Mouse (Mus musculus) gastrocnemius, adult 2 months (tissue): ENCODE results near the gene Ppp1r12b. TPM values are rescaled to one million over a fixed set of nuclear protein-coding genes. Genes with fewer than 3 reads are reported as not detected.
A peak's percentile ranks its signal among the peaks of the same experiment; 100 is the strongest.

Experiments
- DNase-seq: peaks from one replicate; pipeline ENCODE4 v3.0.0; 2022
- H3K27ac ChIP-seq: fragments of 200-600 bp; 2 replicates; pipeline ENCODE4 v1.8.1; 2022; ENCODE audit warnings: mild to moderate bottlenecking
- H3K4me3 ChIP-seq: fragments of 200-600 bp; 2 replicates; pipeline ENCODE4 v1.8.1; 2022; ENCODE audit warnings: mild to moderate bottlenecking, moderate library complexity
- CTCF ChIP-seq: fragments of 200-600 bp; IDR thresholded peaks from 2 replicates; pipeline ENCODE4 v1.8.1; 2022; ENCODE audit warnings: antibody characterized with exemption, mild to moderate bottlenecking, moderate library complexity
- intact Hi-C: fragments of 180-260 bp; cut with DNase I; formaldehyde crosslinking; loops from one replicate; pipeline ENCODE4 v1.15.1; 2025
- total RNA-seq, 2 experiments: library from RNA; stranded (reverse); gene quantifications; 2 replicates each; pipeline ENCODE4 v1.2.3; 2021

Ppp1r12b gene
- total RNA-seq, 2 experiments from 2014 or later = 172 to 212 TPM

- TF ChIP-seq CTCF = no peak
Measured at GRCm38 (mm10) chr1:134824896-134825295, 130.8 kb downstream of the Ppp1r12b start.

GRCm38 (mm10) chr1:134823842-134824241 lies 131.9 kb downstream of the Ppp1r12b start:
- intact Hi-C loops = no loop called here
- Histone ChIP-seq H3K27ac (peak overlapping the region; percentile 63), H3K4me3 (no peak overlapping the region)
- TF ChIP-seq CTCF = no peak
- no peak for DNase-seq

More at GRCm38 (mm10) chr1:134824896-134825295, 130.8 kb downstream of the Ppp1r12b start:
- intact Hi-C loops = no loop called here
- peak overlapping the region; percentile 63 for H3K27ac ChIP-seq
- DNase-seq = no peak
- H3K4me3 ChIP-seq = no peak overlapping the region

- peak; percentile 79 for DNase-seq
- TF ChIP-seq CTCF = peak; percentile 33
- peak overlapping the region; percentile 63 for H3K27ac ChIP-seq
- H3K4me3 ChIP-seq = no peak overlapping the region
- intact Hi-C loops = no loop called here
Measured at GRCm38 (mm10) chr1:134823323-134823722, 132.4 kb downstream of the Ppp1r12b start.

- no peak for DNase-seq
- TF ChIP-seq CTCF = no peak
- H3K27ac ChIP-seq = no peak overlapping the region
- intact Hi-C loops = no loop called here
- H3K4me3 ChIP-seq = no peak overlapping the region
Measured at GRCm38 (mm10) chr1:134820882-134821281, 134.9 kb downstream of the Ppp1r12b start.

- TF ChIP-seq CTCF = no peak
- Histone ChIP-seq H3K27ac (no peak overlapping the region), H3K4me3 (no peak overlapping the region)
- DNase-seq = no peak
- intact Hi-C loops = no loop called here
Measured at GRCm38 (mm10) chr1:134819196-134819595, 136.5 kb downstream of the Ppp1r12b start.

- intact Hi-C loops = no loop called here
- Histone ChIP-seq H3K27ac (peak overlapping the region; percentile 31; the same call in 1 of the 2 replicates), H3K4me3 (no peak overlapping the region)
- TF ChIP-seq CTCF = no peak
- DNase-seq = no peak
Measured at GRCm38 (mm10) chr1:134818716-134819115, 137.0 kb downstream of the Ppp1r12b start.

GRCm38 (mm10) chr1:134817916-134818595 lies 137.7 kb downstream of the Ppp1r12b start:
- no peak for TF ChIP-seq CTCF
- intact Hi-C loops = no loop called here
- H3K27ac ChIP-seq = peak overlapping the region; percentile 31; the same call in 1 of the 2 replicates
- no peak for DNase-seq
- H3K4me3 ChIP-seq = no peak overlapping the region

- peak overlapping the region; percentile 41 for H3K27ac ChIP-seq
- no peak for DNase-seq
Measured at GRCm38 (mm10) chr1:134817120-134817519, 138.6 kb downstream of the Ppp1r12b start.

GRCm38 (mm10) chr1:134816617-134817016 lies 139.1 kb downstream of the Ppp1r12b start:
- peak; percentile 12; the same call in 1 of the 2 replicates for TF ChIP-seq CTCF
- Histone ChIP-seq H3K4me3 (no peak overlapping the region), H3K27ac (peak overlapping the region; percentile 41)
- intact Hi-C loops = no loop called here
- DNase-seq = peak; percentile 84

More at GRCm38 (mm10) chr1:134817120-134817519, 138.6 kb downstream of the Ppp1r12b start:
- intact Hi-C loops = no loop called here
- H3K4me3 ChIP-seq = no peak overlapping the region
- no peak for TF ChIP-seq CTCF

GRCm38 (mm10) chr1:134815748-134816147 lies 140.0 kb downstream of the Ppp1r12b start:
- Histone ChIP-seq H3K4me3 (no peak overlapping the region), H3K27ac (no peak overlapping the region)
- intact Hi-C loops = no loop called here
- DNase-seq = no peak
- TF ChIP-seq CTCF = no peak

GRCm38 (mm10) chr1:134805471-134805870 lies 150.3 kb downstream of the Ppp1r12b start:
- no peak for DNase-seq
- Histone ChIP-seq H3K27ac (peak overlapping the region; percentile 88; the same call in 1 of the 2 replicates), H3K4me3 (no peak overlapping the region)
- intact Hi-C loops = no loop called here
- no peak for TF ChIP-seq CTCF

GRCm38 (mm10) chr1:134804373-134804772 lies 151.4 kb downstream of the Ppp1r12b start:
- Histone ChIP-seq H3K27ac (peak overlapping the region; percentile 88), H3K4me3 (peak overlapping the region; percentile 72)
- DNase-seq = peak; percentile 34
- TF ChIP-seq CTCF = no peak
- intact Hi-C loops = loop anchor here (5.0 kb wide), 1 partner anchor 47 kb away; no protein-coding TSS in a partner anchor

GRCm38 (mm10) chr1:134803286-134804117 lies 152.2 kb downstream of the Ppp1r12b start:
- no peak for TF ChIP-seq CTCF
- H3K4me3 ChIP-seq = peak overlapping the region; percentile 72
- DNase-seq = peak; percentile 81
- intact Hi-C loops = loop anchor here (5.0 kb wide), 1 partner anchor 46 kb away; no protein-coding TSS in a partner anchor
- peak overlapping the region; percentile 88 for H3K27ac ChIP-seq
